Comparison of ENCODE assay signal across 10 mouse cellular contexts in the genomic region with DNA sequence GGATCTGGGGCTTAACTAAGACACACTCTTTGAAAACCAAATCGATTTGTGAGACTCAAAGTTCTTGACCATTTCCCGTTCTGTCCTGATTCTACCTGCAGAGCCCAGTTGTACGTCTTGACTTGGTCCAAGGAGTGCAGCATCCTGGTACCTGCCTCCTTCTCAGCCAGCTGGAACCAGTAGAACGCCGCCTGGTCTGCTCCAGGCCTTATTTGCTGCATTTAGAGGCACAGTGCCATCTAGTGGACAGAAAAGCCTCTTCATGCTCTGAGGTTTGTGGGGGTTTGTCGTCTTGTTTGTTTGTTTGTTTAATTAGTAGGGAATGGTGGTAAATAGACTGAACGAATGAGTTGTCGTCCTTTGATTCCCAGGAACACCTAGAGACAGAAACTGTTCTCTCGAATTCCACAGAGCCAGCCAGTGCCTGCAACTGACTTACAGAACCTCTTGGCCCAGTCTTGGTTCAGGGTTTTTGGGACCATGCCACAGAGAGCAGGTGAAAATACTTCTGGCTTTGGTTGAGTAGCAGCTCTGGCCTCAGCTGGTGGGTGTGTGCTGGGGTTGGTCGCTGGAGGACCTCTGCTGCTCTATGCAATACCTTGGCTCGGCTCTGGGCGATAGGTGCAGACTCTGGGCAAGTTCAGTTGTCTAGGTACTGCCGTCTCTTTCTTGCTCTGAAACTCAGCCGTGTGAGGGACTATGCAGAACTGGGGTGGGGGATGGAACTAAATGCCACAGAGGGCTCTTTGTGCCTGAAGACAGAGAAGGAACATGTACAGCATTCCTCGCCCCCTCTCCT. TPM values are rescaled to one million over a fixed set of nuclear protein-coding genes. Genes with fewer than 3 reads are reported as not detected.
A peak's percentile ranks its signal among the peaks of the same experiment; 100 is the strongest.
DNase-seq lines count a peak whose midpoint lies in the region; ATAC-seq and TF ChIP-seq lines count a peak whose summit lies in the region.
"Had no signal": no experiment of that assay in that cellular context is flagged by ENCODE, and none has a peak within 500 bp of the region (broad histone marks: within the 10 kb centered on the region; RNA-seq: fewer than 3 reads in every experiment).

No protein-coding gene starts in this region.

- H3K4me1 ChIP-seq in kidney, embryonic 15.5 days = peaks cover 18% of the 10 kb centered on the region
- H3K4me1 ChIP-seq in midbrain, embryonic 11.5 days (ENCODE audit: control insufficient read depth, insufficient read depth, low read length) = no peaks in the 10 kb centered on the region
- H3K4me1 ChIP-seq: embryonic facial prominence, embryonic 12.5 days; lung, embryonic 15.5 days had no signal

- no peak overlapping the region for H3K27ac ChIP-seq in kidney, embryonic 15.5 days
- H3K27ac ChIP-seq in layer of hippocampus, adult 2 months = no peak overlapping the region
- H3K27ac ChIP-seq in midbrain, embryonic 11.5 days (ENCODE audit: low read depth, low read length) = no peak overlapping the region
- H3K27ac ChIP-seq: embryonic facial prominence, embryonic 12.5 days; lung, embryonic 15.5 days had no signal

- no peaks in the 10 kb centered on the region for H3K36me3 ChIP-seq in kidney, embryonic 15.5 days
- no peaks in the 10 kb centered on the region for H3K36me3 ChIP-seq in midbrain, embryonic 11.5 days (ENCODE audit: control insufficient read depth, insufficient read depth, low read length)
- H3K36me3 ChIP-seq: embryonic facial prominence, embryonic 12.5 days; lung, embryonic 15.5 days had no signal

- no peak overlapping the region for H3K9ac ChIP-seq in kidney, embryonic 15.5 days
- H3K9ac ChIP-seq in midbrain, embryonic 11.5 days (ENCODE audit: low read length) = no peak overlapping the region
- H3K9ac ChIP-seq: embryonic facial prominence, embryonic 12.5 days; lung, embryonic 15.5 days had no signal

- no peaks in the 10 kb centered on the region for H3K27me3 ChIP-seq in kidney, embryonic 15.5 days
- H3K27me3 ChIP-seq in midbrain, embryonic 11.5 days (ENCODE audit: control insufficient read depth, insufficient read depth, low read length) = no peaks in the 10 kb centered on the region
- H3K27me3 ChIP-seq: lung, embryonic 15.5 days had no signal

- H3K4me2 ChIP-seq in kidney, embryonic 15.5 days = no peak overlapping the region
- H3K4me2 ChIP-seq in midbrain, embryonic 11.5 days = no peak overlapping the region
- H3K4me2 ChIP-seq: embryonic facial prominence, embryonic 12.5 days; lung, embryonic 15.5 days had no signal

- peak; percentile 97 for TF ChIP-seq CTCF in layer of hippocampus, adult 2 months (conservative IDR thresholded peaks at IDR 0.05)

- ATAC-seq in kidney, embryonic 15.5 days (replicated peaks; ENCODE audit: low FRiP score) = no peak
- peak; percentile 40; the same call in 1 of the 2 replicates for ATAC-seq in granulocyte monocyte progenitor cell, adult 5-6 weeks (replicated peaks; ENCODE audit: poor library complexity, severe bottlenecking)
- peak; percentile 48; the same call in 1 of the 2 replicates for ATAC-seq in midbrain, embryonic 11.5 days (ENCODE audit: low FRiP score)

- H3K9me3 ChIP-seq in kidney, embryonic 15.5 days (replicated peaks) = no peaks in the 10 kb centered on the region
- no peaks in the 10 kb centered on the region for H3K9me3 ChIP-seq in midbrain, embryonic 11.5 days (ENCODE audit: control insufficient read depth, low read length)
- H3K9me3 ChIP-seq: embryonic facial prominence, embryonic 12.5 days; lung, embryonic 15.5 days had no signal

- no peak overlapping the region for H3K4me3 ChIP-seq in kidney, embryonic 15.5 days (replicated peaks)
- H3K4me3 ChIP-seq in layer of hippocampus, adult 2 months = no peak overlapping the region
- no peak overlapping the region for H3K4me3 ChIP-seq in midbrain, embryonic 11.5 days (ENCODE audit: low read depth, low read length)
- H3K4me3 ChIP-seq: embryonic facial prominence, embryonic 12.5 days; lung, embryonic 15.5 days had no signal

- WGBS in kidney, embryonic 15.5 days = 27% methylated on average over 15 of the region's 15 CpGs
- 28% methylated on average over 15 of the region's 15 CpGs for WGBS in midbrain, embryonic 11.5 days

- peak; percentile 63 for DNase-seq in kidney, adult 18-20 months
- peak; percentile 89 for DNase-seq in MN1 (ENCODE audit: low spot score)
- peak; percentile 86 to 91 for DNase-seq in cerebellum, postnatal 10 days
- peak; percentile 70 to 79 for DNase-seq in layer of hippocampus, adult 2 months (ENCODE audit: low spot score in 2 of 2)
- DNase-seq in midbrain, embryonic 11.5 days (ENCODE audit: low spot score, missing footprints) = peak; percentile 92
- DNase-seq in thymus, postnatal 4 days = peak; percentile 53

RNA-seq across cellular contexts. Expression of gene Pla2g2c, which starts 24.2 kb away (rescaled TPM):
- polyA plus RNA-seq in kidney, embryonic 15.5 days (2015; fragmentation: Nextera tagmentation; extraction: Ambion mirVana) = 0.33 and 0.45 TPM in 2 replicates
- total RNA-seq in granulocyte monocyte progenitor cell, adult 5-6 weeks (2014; fragmentation: Nextera tagmentation) = not detected in 2 replicates
- not detected in 2 replicates for total RNA-seq in granulocyte monocyte progenitor cell, adult 5-6 weeks (2017)
- not detected for total RNA-seq in layer of hippocampus, adult 2 months (2021)
- polyA plus RNA-seq in midbrain, embryonic 11.5 days (2014; fragmentation: Nextera tagmentation; extraction: Ambion mirVana) = 0.81 and 0.96 TPM in 2 replicates

RNA-seq across cellular contexts. Expression of gene Ubxn10, which starts 36.6 kb away (rescaled TPM):
- 1.0 and 1.8 TPM in 2 replicates for polyA plus RNA-seq in kidney, embryonic 15.5 days (2015; fragmentation: Nextera tagmentation; extraction: Ambion mirVana)
- not detected in 2 replicates for total RNA-seq in granulocyte monocyte progenitor cell, adult 5-6 weeks (2014; fragmentation: Nextera tagmentation)
- not detected in 2 replicates for total RNA-seq in granulocyte monocyte progenitor cell, adult 5-6 weeks (2017)
- 1 to 10 TPM; 1.9 to 2.1 TPM for total RNA-seq in layer of hippocampus, adult 2 months (2021)
- polyA plus RNA-seq in midbrain, embryonic 11.5 days (2014; fragmentation: Nextera tagmentation; extraction: Ambion mirVana) = 1.5 TPM in 2 replicates

RNA-seq across cellular contexts. Expression of gene Pla2g2f, which starts 57.0 kb away (rescaled TPM):
- 0.19 and 0.93 TPM in 2 replicates for polyA plus RNA-seq in kidney, embryonic 15.5 days (2015; fragmentation: Nextera tagmentation; extraction: Ambion mirVana)
- not detected in 2 replicates for total RNA-seq in granulocyte monocyte progenitor cell, adult 5-6 weeks (2014; fragmentation: Nextera tagmentation)
- not detected in 2 replicates for total RNA-seq in granulocyte monocyte progenitor cell, adult 5-6 weeks (2017)
- 1 to 10 TPM; 1.6 to 2.3 TPM for total RNA-seq in layer of hippocampus, adult 2 months (2021)
- 0.08 and 0.12 TPM in 2 replicates for polyA plus RNA-seq in midbrain, embryonic 11.5 days (2014; fragmentation: Nextera tagmentation; extraction: Ambion mirVana)
- polyA plus RNA-seq: embryonic facial prominence, embryonic 12.5 days; lung, embryonic 15.5 days had no signal
